Mouse (Mus musculus): ENCODE data around the gene Fsip1. TPM values are rescaled to one million over a fixed set of nuclear protein-coding genes. Genes with fewer than 3 reads are reported as not detected.

Gene Fsip1
- total and polyA plus RNA-seq, 2 experiments from 2014 or later: 0.05 TPM; not detected in 1

- Histone ChIP-seq H3K4me1 (ENCODE audit: control insufficient read depth, insufficient read depth) (no peaks in the 10 kb centered on the region), H3K4me3 (ENCODE audit: low read depth, low read length) (no peak overlapping the region), H3K4me2 (ENCODE audit: low read depth, low read length) (no peak overlapping the region), H3K27me3 (ENCODE audit: control insufficient read depth, insufficient read depth, low read length) (peaks cover 4% of the 10 kb centered on the region; the same call in 1 of the 2 replicates), H3K9ac (replicated peaks; ENCODE audit: low read depth, low read length) (no peak overlapping the region), H3K36me3 (replicated peaks; ENCODE audit: control insufficient read depth, insufficient read depth, low read length) (no peaks in the 10 kb centered on the region), H3K9me3 (replicated peaks; ENCODE audit: control insufficient read depth, low read length) (no peaks in the 10 kb centered on the region), H3K27ac (ENCODE audit: low read depth) (no peak overlapping the region)
- DNase-seq (ENCODE audit: low spot score) (no peak), ATAC-seq (ENCODE audit: insufficient read depth, low read depth) (no peak)
- no peak for TF ChIP-seq CTCF (IDR thresholded peaks at IDR 0.05; ENCODE audit: low read depth)
- no peak for TF ChIP-seq EP300 (IDR thresholded peaks at IDR 0.05; ENCODE audit: low read depth)
- 69% methylated on average over 12 of the region's 12 CpGs for WGBS
Observed at GRCm38 (mm10) chr2:118248966-118249365, 7.8 kb downstream of the Fsip1 start.

GRCm38 (mm10) chr2:118248016-118248415 lies 8.8 kb downstream of the Fsip1 start:
- Histone ChIP-seq H3K9ac (replicated peaks; ENCODE audit: low read depth, low read length) (no peak overlapping the region), H3K27ac (ENCODE audit: low read depth) (no peak overlapping the region), H3K36me3 (replicated peaks; ENCODE audit: control insufficient read depth, insufficient read depth, low read length) (no peaks in the 10 kb centered on the region), H3K4me1 (ENCODE audit: control insufficient read depth, insufficient read depth) (no peaks in the 10 kb centered on the region), H3K4me3 (ENCODE audit: low read depth, low read length) (no peak overlapping the region), H3K27me3 (ENCODE audit: control insufficient read depth, insufficient read depth, low read length) (peaks cover 4% of the 10 kb centered on the region; the same call in 1 of the 2 replicates), H3K4me2 (ENCODE audit: low read depth, low read length) (no peak overlapping the region), H3K9me3 (replicated peaks; ENCODE audit: control insufficient read depth, low read length) (no peaks in the 10 kb centered on the region)
- no peak for TF ChIP-seq EP300 (IDR thresholded peaks at IDR 0.05; ENCODE audit: low read depth)
- TF ChIP-seq CTCF (IDR thresholded peaks at IDR 0.05; ENCODE audit: low read depth): no peak
- no peak for DNase-seq (ENCODE audit: low spot score)
- no peak for ATAC-seq (ENCODE audit: insufficient read depth, low read depth)
- 49% methylated on average over 2 of the region's 2 CpGs for WGBS

GRCm38 (mm10) chr2:118245914-118246313 lies 10.9 kb downstream of the Fsip1 start:
- Histone ChIP-seq H3K4me2 (ENCODE audit: low read depth, low read length) (no peak overlapping the region), H3K27me3 (ENCODE audit: control insufficient read depth, insufficient read depth, low read length) (peaks cover 6% of the 10 kb centered on the region), H3K4me1 (ENCODE audit: control insufficient read depth, insufficient read depth) (no peaks in the 10 kb centered on the region), H3K27ac (ENCODE audit: low read depth) (no peak overlapping the region), H3K36me3 (replicated peaks; ENCODE audit: control insufficient read depth, insufficient read depth, low read length) (no peaks in the 10 kb centered on the region), H3K9me3 (replicated peaks; ENCODE audit: control insufficient read depth, low read length) (no peaks in the 10 kb centered on the region), H3K9ac (replicated peaks; ENCODE audit: low read depth, low read length) (no peak overlapping the region), H3K4me3 (ENCODE audit: low read depth, low read length) (no peak overlapping the region)
- TF ChIP-seq EP300 (IDR thresholded peaks at IDR 0.05; ENCODE audit: low read depth): no peak
- TF ChIP-seq CTCF (IDR thresholded peaks at IDR 0.05; ENCODE audit: low read depth): peak; percentile 86
- WGBS: 10% methylated on average over 10 of the region's 10 CpGs
- ATAC-seq (ENCODE audit: insufficient read depth, low read depth) (no peak), DNase-seq (ENCODE audit: low spot score) (peak; percentile 71)

- 81% methylated on average over 7 of the region's 7 CpGs for WGBS
- no peaks in the 10 kb centered on the region for H3K4me1 ChIP-seq (ENCODE audit: control insufficient read depth, insufficient read depth)
- DNase-seq (ENCODE audit: low spot score) (no peak), ATAC-seq (ENCODE audit: insufficient read depth, low read depth) (no peak)
- no peak for TF ChIP-seq CTCF (IDR thresholded peaks at IDR 0.05; ENCODE audit: low read depth)
- no peak for TF ChIP-seq EP300 (IDR thresholded peaks at IDR 0.05; ENCODE audit: low read depth)
- H3K27me3 ChIP-seq (ENCODE audit: control insufficient read depth, insufficient read depth, low read length): peaks cover 17% of the 10 kb centered on the region; the same call in 1 of the 2 replicates
- no peak overlapping the region for H3K4me3 ChIP-seq (ENCODE audit: low read depth, low read length)
- H3K27ac ChIP-seq (ENCODE audit: low read depth): no peak overlapping the region
- H3K36me3 ChIP-seq (replicated peaks; ENCODE audit: control insufficient read depth, insufficient read depth, low read length): no peaks in the 10 kb centered on the region
- H3K4me2 ChIP-seq (ENCODE audit: low read depth, low read length): no peak overlapping the region
- no peaks in the 10 kb centered on the region for H3K9me3 ChIP-seq (replicated peaks; ENCODE audit: control insufficient read depth, low read length)
- H3K9ac ChIP-seq (replicated peaks; ENCODE audit: low read depth, low read length): no peak overlapping the region
Observed at GRCm38 (mm10) chr2:118236196-118236595, 20.6 kb downstream of the Fsip1 start.

GRCm38 (mm10) chr2:118235614-118236013 lies 21.2 kb downstream of the Fsip1 start:
- Histone ChIP-seq H3K27ac (ENCODE audit: low read depth) (no peak overlapping the region), H3K4me2 (ENCODE audit: low read depth, low read length) (no peak overlapping the region), H3K9ac (replicated peaks; ENCODE audit: low read depth, low read length) (no peak overlapping the region), H3K9me3 (replicated peaks; ENCODE audit: control insufficient read depth, low read length) (no peaks in the 10 kb centered on the region), H3K4me3 (ENCODE audit: low read depth, low read length) (no peak overlapping the region), H3K4me1 (ENCODE audit: control insufficient read depth, insufficient read depth) (no peaks in the 10 kb centered on the region), H3K36me3 (replicated peaks; ENCODE audit: control insufficient read depth, insufficient read depth, low read length) (no peaks in the 10 kb centered on the region), H3K27me3 (ENCODE audit: control insufficient read depth, insufficient read depth, low read length) (peaks cover 13% of the 10 kb centered on the region; the same call in 1 of the 2 replicates)
- TF ChIP-seq CTCF (IDR thresholded peaks at IDR 0.05; ENCODE audit: low read depth) (no peak), EP300 (IDR thresholded peaks at IDR 0.05; ENCODE audit: low read depth) (no peak)
- 80% methylated on average over 3 of the region's 3 CpGs for WGBS
- ATAC-seq (ENCODE audit: insufficient read depth, low read depth) (no peak), DNase-seq (ENCODE audit: low spot score) (no peak)

GRCm38 (mm10) chr2:118230544-118230943 lies 26.2 kb downstream of the Fsip1 start:
- ATAC-seq (ENCODE audit: insufficient read depth, low read depth) (no peak), DNase-seq (ENCODE audit: low spot score) (no peak)
- TF ChIP-seq EP300 (IDR thresholded peaks at IDR 0.05; ENCODE audit: low read depth) (no peak), CTCF (IDR thresholded peaks at IDR 0.05; ENCODE audit: low read depth) (no peak)
- Histone ChIP-seq H3K36me3 (replicated peaks; ENCODE audit: control insufficient read depth, insufficient read depth, low read length) (no peaks in the 10 kb centered on the region), H3K9ac (replicated peaks; ENCODE audit: low read depth, low read length) (no peak overlapping the region), H3K4me1 (ENCODE audit: control insufficient read depth, insufficient read depth) (no peaks in the 10 kb centered on the region), H3K4me3 (ENCODE audit: low read depth, low read length) (no peak overlapping the region), H3K27ac (ENCODE audit: low read depth) (no peak overlapping the region), H3K9me3 (replicated peaks; ENCODE audit: control insufficient read depth, low read length) (no peaks in the 10 kb centered on the region), H3K27me3 (ENCODE audit: control insufficient read depth, insufficient read depth, low read length) (0 out of 2 replicates have a peak, but pooled peaks cover 8% of the 10 kb centered on the region), H3K4me2 (ENCODE audit: low read depth, low read length) (no peak overlapping the region)
- WGBS: 38% methylated on average over 3 of the region's 3 CpGs

Measured in heart, postnatal 0 days (tissue).